Mouse (Mus musculus): Measurements from ENCODE around the gene Amz2.

DNA sequence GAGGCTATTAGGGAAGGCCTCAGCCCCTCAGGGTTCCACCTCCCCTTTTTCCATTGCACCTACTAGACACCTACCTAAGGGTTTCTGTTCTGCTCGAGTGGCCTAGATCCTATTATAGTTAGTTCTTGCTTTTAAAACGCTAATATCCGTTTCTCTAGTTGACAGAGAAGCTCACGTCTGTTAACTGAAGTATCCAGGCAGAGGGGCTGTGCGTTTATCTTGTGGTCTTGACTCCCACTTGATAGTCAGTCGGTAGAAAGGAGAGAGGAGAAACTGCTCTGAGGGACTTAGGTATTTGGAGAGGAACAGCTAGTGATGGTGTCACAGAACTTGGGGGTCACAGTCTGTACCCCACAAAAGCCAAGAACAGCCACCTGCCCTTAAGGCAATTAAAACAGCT lies 50.9 kb downstream of the Amz2 start:
- no peak for TF ChIP-seq CTCF (IDR thresholded peaks at IDR 0.05; ENCODE audit: borderline replicate concordance, insufficient read depth, low read depth, low read length)
- TF ChIP-seq POLR2A (IDR thresholded peaks at IDR 0.05; ENCODE audit: borderline replicate concordance, insufficient read depth, low read length), result no peak
